Mouse (Mus musculus) cortical plate, adult 2 months (tissue): ENCODE data around the gene 9430015G10Rik.

Experiments used
- CTCF ChIP-seq: fragments of 200-500 bp; IDR thresholded peaks from 2 replicates; pipeline ENCODE4 v1.5.1; 2011; ENCODE audit warnings: mild to moderate bottlenecking, control low read depth, low read length; ENCODE audit not compliant: insufficient read depth; ENCODE audit errors: extremely low read depth
- POLR2A ChIP-seq: fragments of 200-500 bp; IDR thresholded peaks from 2 replicates; pipeline ENCODE4 v1.6.1; 2011; ENCODE audit warnings: mild to moderate bottlenecking, low read length, control low read depth; ENCODE audit not compliant: insufficient read depth; ENCODE audit errors: extremely low read depth

- no peak for TF ChIP-seq CTCF
- TF ChIP-seq POLR2A, result no peak
These were observed 11.9 kb upstream of the 9430015G10Rik start for GRCm38 (mm10) chr4:156097770-156098366.
